Mouse (Mus musculus) kidney, adult 2 months (tissue): ENCODE results near the gene Rragd. TPM values are rescaled to one million over a fixed set of nuclear protein-coding genes. Genes with fewer than 3 reads are reported as not detected.

ENCODE experiments used
- DNase-seq: peaks from one replicate; pipeline ENCODE4 v3.0.0; 2021
- H3K27ac ChIP-seq: fragments of 200-500 bp; 2 replicates; pipeline ENCODE4 v1.5.1; 2012; ENCODE audit warnings: low read depth, low read length, control low read depth, inconsistent platforms; ENCODE audit not compliant: insufficient read depth
- H3K27me3 ChIP-seq: fragments of 200-500 bp; replicated peaks from 2 replicates; pipeline ENCODE4 v1.6.1; 2012; ENCODE audit warnings: mild to moderate bottlenecking, moderate library complexity, low read length, inconsistent platforms; ENCODE audit not compliant: control insufficient read depth, insufficient read depth
- H3K36me3 ChIP-seq: fragments of 200-500 bp; 2 replicates; pipeline ENCODE4 v1.6.1; 2012; ENCODE audit warnings: mild to moderate bottlenecking, moderate library complexity, low read length, inconsistent platforms; ENCODE audit not compliant: control insufficient read depth, insufficient read depth
- H3K4me1 ChIP-seq: fragments of 200-500 bp; 2 replicates; pipeline ENCODE4 v1.6.1; 2011; ENCODE audit warnings: low read length; ENCODE audit not compliant: control insufficient read depth, insufficient read depth
- H3K4me3 ChIP-seq: fragments of 200-500 bp; 2 replicates; pipeline ENCODE4 v1.5.1; 2011; ENCODE audit warnings: mild to moderate bottlenecking, low read depth, low read length, control low read depth; ENCODE audit not compliant: insufficient read depth
- CTCF ChIP-seq: fragments of 200-500 bp; conservative IDR thresholded peaks from 2 replicates; pipeline ENCODE4 v1.5.1; 2011; ENCODE audit warnings: low read depth, mild to moderate bottlenecking, control low read depth, low read length, moderate library complexity, mixed read lengths; ENCODE audit not compliant: insufficient read depth, insufficient read length
- POLR2A ChIP-seq: fragments of 200-500 bp; IDR thresholded peaks from one replicate; pipeline ENCODE4 v1.6.1; 2011; ENCODE audit warnings: low read depth, low read length, control low read depth
- WGBS: fragments of 180-500 bp; shearing (Covaris S2); methylation state at CpG from one replicate; pipeline ENCODE4 v1.1.7; 2018; 5-methylcytosine and 5-hydroxymethylcytosine counted together
- polyA plus RNA-seq: library from polyadenylated mRNA; depleted of rRNA; stranded (reverse); fragments of >200 nt; gene quantifications from 2 replicates; pipeline ENCODE4 v1.2.3, GENCODE M21; 2012; rRNA removed

Rragd gene
- polyA plus RNA-seq, 1 experiment = 18.9 TPM

DNA sequence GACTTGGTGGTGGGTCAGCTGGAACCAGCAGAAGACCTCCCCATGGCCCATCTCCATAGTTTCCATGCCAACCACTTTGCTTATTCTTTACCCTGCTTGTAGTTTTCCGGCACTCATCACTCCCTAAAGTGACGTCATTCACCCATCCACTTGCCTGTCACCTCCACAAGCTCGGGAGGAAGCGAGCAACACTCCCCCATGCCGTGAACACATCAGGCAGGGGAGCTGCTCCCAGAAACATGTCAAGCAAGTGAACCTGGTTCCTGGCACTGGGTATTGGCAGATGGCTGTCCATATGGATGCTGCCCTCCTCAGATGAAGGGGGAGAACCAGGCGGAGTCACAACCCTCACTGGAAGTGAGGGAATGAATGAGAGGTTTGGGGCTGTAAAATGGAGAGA is 86.1 kb downstream of the Rragd start:
- Histone ChIP-seq H3K27ac (no peak overlapping the region), H3K27me3 (no peaks in the 10 kb centered on the region), H3K4me3 (no peak overlapping the region), H3K4me1 (no peaks in the 10 kb centered on the region), H3K36me3 (no peaks in the 10 kb centered on the region)
- TF ChIP-seq POLR2A = no peak
- TF ChIP-seq CTCF = no peak
- no peak for DNase-seq
- WGBS = 51% methylated on average over 6 of the region's 6 CpGs

DNA sequence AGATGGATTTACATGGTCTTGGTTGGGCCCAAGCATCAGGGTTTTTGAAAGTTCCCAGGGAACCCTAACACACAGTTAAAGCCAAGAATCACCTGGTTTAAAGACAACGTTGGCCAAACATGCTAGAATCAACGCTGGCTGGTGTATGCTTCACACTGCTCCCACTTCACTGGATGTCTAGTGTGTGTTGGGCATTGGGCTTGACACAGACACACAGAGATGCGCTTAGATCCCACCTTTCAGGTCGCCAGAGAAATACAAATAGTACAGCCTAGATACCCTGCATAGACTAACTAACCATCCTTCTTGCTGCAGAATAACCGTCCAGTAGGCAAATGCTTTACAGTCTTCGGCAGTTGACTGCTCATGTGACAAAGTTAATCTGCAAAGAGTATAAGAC is 87.5 kb downstream of the Rragd start:
- TF ChIP-seq CTCF (no peak), POLR2A (no peak)

DNA sequence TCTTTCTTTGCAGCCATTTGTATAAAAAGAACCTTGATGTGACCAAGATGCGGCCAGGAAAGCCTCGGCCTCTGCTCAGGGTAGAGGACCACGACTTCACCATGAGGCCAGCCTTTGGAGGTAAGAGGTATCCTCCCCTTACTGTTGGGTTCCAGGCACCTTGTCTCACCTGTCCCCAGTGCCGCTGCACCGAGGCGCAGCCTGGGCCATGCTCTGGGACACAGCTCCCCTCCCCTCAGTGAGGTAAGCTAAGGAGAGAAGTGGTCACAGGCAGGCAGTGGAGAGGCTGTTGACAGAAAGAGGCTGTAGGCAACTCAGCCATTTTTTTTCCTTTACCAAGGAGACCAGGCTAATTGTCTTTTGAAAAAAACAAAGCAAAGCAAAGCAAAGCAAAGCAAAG is 88.5 kb downstream of the Rragd start:
- Histone ChIP-seq H3K27me3 (no peaks in the 10 kb centered on the region), H3K4me1 (no peaks in the 10 kb centered on the region), H3K4me3 (no peak overlapping the region), H3K36me3 (no peaks in the 10 kb centered on the region), H3K27ac (no peak overlapping the region)
- TF ChIP-seq POLR2A = no peak
- TF ChIP-seq CTCF = no peak
- DNase-seq = no peak
- WGBS = 92% methylated on average over 6 of the region's 6 CpGs

More for the DNA sequence above, 87.5 kb downstream of the Rragd start:
- Histone ChIP-seq H3K36me3 (no peaks in the 10 kb centered on the region), H3K4me3 (no peak overlapping the region), H3K27me3 (no peaks in the 10 kb centered on the region), H3K4me1 (no peaks in the 10 kb centered on the region), H3K27ac (no peak overlapping the region)
- 93% methylated on average over 6 of the region's 6 CpGs for WGBS
- DNase-seq = no peak

Other genes with a start within 250 kb of the Rragd start
- 15.7 and 25.9 TPM in 2 replicates for gene Lyrm2, start 182.8 kb upstream of the Rragd start, polyA plus RNA-seq
- gene Ankrd6, start 32.2 kb upstream of the Rragd start, polyA plus RNA-seq = 0.71 and 1.1 TPM in 2 replicates
- gene Ube2j1, start 48.4 kb downstream of the Rragd start, polyA plus RNA-seq = 15.8 and 19.1 TPM in 2 replicates
- 0.56 and 0.66 TPM in 2 replicates for gene Gabrr2, start 80.0 kb downstream of the Rragd start, polyA plus RNA-seq
- gene Gabrr1, start 149.5 kb downstream of the Rragd start, polyA plus RNA-seq = not detected in 2 replicates
- gene Pm20d2, start 206.7 kb downstream of the Rragd start, polyA plus RNA-seq = 3.9 and 5.2 TPM in 2 replicates
- gene Srsf12, start 226.0 kb downstream of the Rragd start, polyA plus RNA-seq = 0.18 and 0.36 TPM in 2 replicates